Comparison of ENCODE assay signal across 8 mouse cellular contexts in the genomic region with DNA sequence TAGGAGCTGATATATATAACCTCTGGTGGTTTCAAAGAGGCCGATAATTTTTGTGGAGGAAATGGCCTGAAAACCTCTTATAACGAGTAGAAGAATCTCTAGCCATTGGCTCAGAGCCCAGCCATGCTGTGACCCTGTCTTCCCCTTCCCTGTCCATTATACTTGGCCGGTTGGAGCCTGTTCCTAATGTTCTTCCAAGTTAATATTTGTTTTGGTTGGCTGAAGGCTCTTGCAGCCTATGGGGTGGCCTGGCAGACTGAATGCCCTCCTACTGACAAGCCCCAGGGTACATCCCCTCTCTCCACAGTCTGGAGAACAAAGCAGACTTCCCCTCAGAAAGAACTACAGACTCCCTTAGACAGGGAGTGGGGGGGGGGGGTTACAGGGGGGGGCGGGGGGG.
DNase-seq lines count a peak whose midpoint lies in the region; ATAC-seq and TF ChIP-seq lines count a peak whose summit lies in the region.

No protein-coding gene starts in this region.

- no peak overlapping the region for H3K4me2 ChIP-seq in lung, embryonic 14.5 days
- no peak overlapping the region for H3K4me2 ChIP-seq in limb, embryonic 13.5 days (replicated peaks)
- H3K4me2 ChIP-seq in stomach, embryonic 15.5 days: no peak overlapping the region

- peak overlapping the region; percentile 76 for H3K27ac ChIP-seq in lung, embryonic 14.5 days (ENCODE audit: low read depth)
- H3K27ac ChIP-seq in limb, embryonic 13.5 days: no peak overlapping the region
- H3K27ac ChIP-seq in stomach, embryonic 15.5 days: no peak overlapping the region

- peak; percentile 95 for DNase-seq in lung, embryonic 14.5 days
- DNase-seq in lung, postnatal 25 days (ENCODE audit: low spot score): no peak
- DNase-seq in cerebellum, postnatal 36 days: peak; percentile 52 to 63
- DNase-seq in heart, postnatal 36 days: peak; percentile 36 to 47
- DNase-seq in layer of hippocampus, postnatal 36 days: no peak
- DNase-seq in frontal cortex, adult 2 months (ENCODE audit: extremely low spot score in 1 of 2, low spot score in 1 of 2): no peak

- no peaks in the 10 kb centered on the region for H3K9me3 ChIP-seq in lung, embryonic 14.5 days (ENCODE audit: low read depth, low read length)
- H3K9me3 ChIP-seq in limb, embryonic 13.5 days: no peaks in the 10 kb centered on the region
- no peaks in the 10 kb centered on the region for H3K9me3 ChIP-seq in stomach, embryonic 15.5 days

- no peaks in the 10 kb centered on the region for H3K4me1 ChIP-seq in lung, embryonic 14.5 days (ENCODE audit: insufficient read depth)
- peaks cover 8% of the 10 kb centered on the region; the same call in 1 of the 2 replicates for H3K4me1 ChIP-seq in limb, embryonic 13.5 days
- peaks cover 6% of the 10 kb centered on the region; the same call in 1 of the 2 replicates for H3K4me1 ChIP-seq in stomach, embryonic 15.5 days

- 8% methylated on average over 4 of the region's 4 CpGs for WGBS in lung, embryonic 14.5 days
- WGBS in limb, embryonic 13.5 days: 21% methylated on average over 4 of the region's 4 CpGs
- 16% methylated on average over 4 of the region's 4 CpGs for WGBS in stomach, embryonic 15.5 days

- peak; percentile 98 for ATAC-seq in lung, embryonic 14.5 days (ENCODE audit: insufficient read depth)
- ATAC-seq in limb, embryonic 13.5 days (ENCODE audit: low FRiP score, low read depth): peak; percentile 69
- ATAC-seq in stomach, embryonic 15.5 days (ENCODE audit: insufficient read depth, low FRiP score, low read depth): peak; percentile 91

- H3K36me3 ChIP-seq in lung, embryonic 14.5 days (ENCODE audit: insufficient read depth): no peaks in the 10 kb centered on the region
- no peaks in the 10 kb centered on the region for H3K36me3 ChIP-seq in limb, embryonic 13.5 days
- no peaks in the 10 kb centered on the region for H3K36me3 ChIP-seq in stomach, embryonic 15.5 days

- no peaks in the 10 kb centered on the region for H3K27me3 ChIP-seq in lung, embryonic 14.5 days (ENCODE audit: insufficient read depth, low read length)
- H3K27me3 ChIP-seq in limb, embryonic 13.5 days: no peaks in the 10 kb centered on the region
- no peaks in the 10 kb centered on the region for H3K27me3 ChIP-seq in stomach, embryonic 15.5 days (replicated peaks)

- no peak overlapping the region for H3K9ac ChIP-seq in lung, embryonic 14.5 days
- H3K9ac ChIP-seq in limb, embryonic 13.5 days: no peak overlapping the region
- no peak overlapping the region for H3K9ac ChIP-seq in stomach, embryonic 15.5 days

- no peak for TF ChIP-seq CTCF in lung, embryonic 14.5 days (IDR thresholded peaks at IDR 0.05; ENCODE audit: low read depth)

- no peak overlapping the region for H3K4me3 ChIP-seq in lung, embryonic 14.5 days (ENCODE audit: low read depth, low read length)
- no peak overlapping the region for H3K4me3 ChIP-seq in limb, embryonic 13.5 days
- no peak overlapping the region for H3K4me3 ChIP-seq in stomach, embryonic 15.5 days (replicated peaks)

- intact Hi-C loops in heart, postnatal 36 days (cut with DNase I): loop anchor here (1.0 kb wide), 1 partner anchor 26 kb away; no protein-coding TSS in a partner anchor

Comparison
In these comparisons a context has a peak if more than half of its experiments do, and no peak if none do; other contexts are left out.
1. DNase-seq: peak in lung, embryonic 14.5 days (single experiment), cerebellum, postnatal 36 days (2 of 2) and heart, postnatal 36 days (2 of 2); none in lung, postnatal 25 days (single experiment), layer of hippocampus, postnatal 36 days (0 of 2) and frontal cortex, adult 2 months (0 of 2).
2. Peak in every context shown above with its lines, with median percentiles within 50 percentile points of each other: ATAC-seq.